Mouse (Mus musculus) lung, embryonic 16.5 days (tissue): ENCODE results near the gene Abca12. TPM values are rescaled to one million over a fixed set of nuclear protein-coding genes. Genes with fewer than 3 reads are reported as not detected.

Experiments
- ATAC-seq: fragments of 200-750 bp; cut with Nextera tagmentation; 2 replicates; pipeline ENCODE4 v1.8.0; 2017; ENCODE audit warnings: low read depth, mild to moderate bottlenecking, moderate library complexity
- H3K27ac ChIP-seq: fragments of 300-500 bp; sonication (generic); 2 replicates; pipeline ENCODE4 v1.5.1; 2014; ENCODE audit warnings: mild to moderate bottlenecking, control low read depth, low read length
- H3K27me3 ChIP-seq: fragments of 300-500 bp; sonication (generic); 2 replicates; pipeline ENCODE4 v1.6.1; 2014; ENCODE audit warnings: low read depth, low read length, mixed read lengths; ENCODE audit not compliant: control insufficient read depth, insufficient read depth
- H3K36me3 ChIP-seq: fragments of 300-500 bp; sonication (generic); 2 replicates; pipeline ENCODE4 v1.6.1; 2014; ENCODE audit warnings: low read length; ENCODE audit not compliant: control insufficient read depth, insufficient read depth
- H3K4me1 ChIP-seq: fragments of 300-500 bp; sonication (generic); replicated peaks from 2 replicates; pipeline ENCODE4 v1.6.1; 2014; ENCODE audit warnings: low read length, mixed read lengths; ENCODE audit not compliant: control insufficient read depth, insufficient read depth
- H3K4me2 ChIP-seq: fragments of 300-500 bp; sonication (generic); 2 replicates; pipeline ENCODE4 v1.6.1; 2014; ENCODE audit warnings: low read depth, low read length, control low read depth
- H3K4me3 ChIP-seq: fragments of 300-500 bp; sonication (generic); 2 replicates; pipeline ENCODE4 v1.5.1; 2014; ENCODE audit warnings: mild to moderate bottlenecking, low read length, control low read depth
- H3K9ac ChIP-seq: fragments of 300-500 bp; sonication (generic); 2 replicates; pipeline ENCODE4 v1.6.1; 2014; ENCODE audit warnings: low read length, control low read depth
- H3K9me3 ChIP-seq: fragments of 300-500 bp; sonication (generic); 2 replicates; pipeline ENCODE4 v1.6.1; 2016; ENCODE audit warnings: low read length; ENCODE audit not compliant: control insufficient read depth
- WGBS: fragments of 180-500 bp; shearing (Covaris S2); extraction: QIAGEN DNeasy Blood & Tissue Kit; methylation state at CpG from one replicate; pipeline ENCODE4 v1.1.7; 2014; 5-methylcytosine and 5-hydroxymethylcytosine counted together
- polyA plus RNA-seq: library from polyadenylated mRNA; unstranded; fragments of >200 nt; fragmentation: Nextera tagmentation; extraction: Ambion mirVana; gene quantifications from 2 replicates; pipeline ENCODE4 v1.2.1, GENCODE M21; 2015

Gene Abca12
- polyA plus RNA-seq, 1 experiment from 2014 or later: not detected

DNA sequence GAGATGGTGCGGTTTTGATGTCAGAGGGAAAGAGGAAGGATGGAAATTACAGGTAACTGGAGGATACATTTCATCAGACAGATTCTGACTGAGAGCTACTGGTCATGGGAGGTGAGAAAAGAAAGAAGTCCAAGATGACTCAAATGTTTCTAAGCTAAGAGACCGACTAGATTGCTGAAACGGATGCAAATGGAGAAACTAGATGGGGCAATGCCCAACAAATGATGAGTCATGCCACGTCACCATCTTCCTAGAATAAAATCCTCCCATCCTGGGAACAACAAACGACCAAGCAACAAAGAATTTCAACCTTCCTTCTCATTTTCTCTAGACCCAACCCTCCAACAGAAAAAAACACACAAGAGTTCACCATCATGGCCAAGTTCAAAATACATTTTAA lies 18.6 kb downstream of the Abca12 start:
- no peak overlapping the region for H3K27ac ChIP-seq
- H3K4me1 ChIP-seq: no peaks in the 10 kb centered on the region
- ATAC-seq: no peak
- no peak overlapping the region for H3K9ac ChIP-seq
- no peak overlapping the region for H3K4me3 ChIP-seq
- H3K4me2 ChIP-seq: no peak overlapping the region
- H3K27me3 ChIP-seq: no peaks in the 10 kb centered on the region
- H3K36me3 ChIP-seq: no peaks in the 10 kb centered on the region
- H3K9me3 ChIP-seq: no peaks in the 10 kb centered on the region
- 86% methylated on average over 5 of the region's 5 CpGs for WGBS

- WGBS: 29% methylated on average over 2 of the region's 2 CpGs
- H3K4me2 ChIP-seq: no peak overlapping the region
- no peak overlapping the region for H3K4me3 ChIP-seq
- H3K4me1 ChIP-seq: no peaks in the 10 kb centered on the region
- H3K27me3 ChIP-seq: no peaks in the 10 kb centered on the region
- no peak overlapping the region for H3K9ac ChIP-seq
- H3K36me3 ChIP-seq: no peaks in the 10 kb centered on the region
- H3K27ac ChIP-seq: no peak overlapping the region
- no peaks in the 10 kb centered on the region for H3K9me3 ChIP-seq
- ATAC-seq: no peak
Measured at GRCm38 (mm10) chr1:71394177-71394576, 20.5 kb downstream of the Abca12 start.

GRCm38 (mm10) chr1:71393489-71393888 lies 21.2 kb downstream of the Abca12 start:
- 86% methylated on average over 8 of the region's 8 CpGs for WGBS
- no peaks in the 10 kb centered on the region for H3K4me1 ChIP-seq
- H3K9me3 ChIP-seq: no peaks in the 10 kb centered on the region
- no peaks in the 10 kb centered on the region for H3K27me3 ChIP-seq
- H3K36me3 ChIP-seq: no peaks in the 10 kb centered on the region
- no peak overlapping the region for H3K4me2 ChIP-seq
- no peak overlapping the region for H3K27ac ChIP-seq
- no peak overlapping the region for H3K4me3 ChIP-seq
- H3K9ac ChIP-seq: no peak overlapping the region
- no peak for ATAC-seq

- WGBS: 77% methylated on average over 2 of the region's 2 CpGs
- no peaks in the 10 kb centered on the region for H3K4me1 ChIP-seq
- no peak overlapping the region for H3K4me3 ChIP-seq
- H3K9ac ChIP-seq: no peak overlapping the region
- no peak overlapping the region for H3K4me2 ChIP-seq
- no peaks in the 10 kb centered on the region for H3K27me3 ChIP-seq
- no peaks in the 10 kb centered on the region for H3K9me3 ChIP-seq
- no peaks in the 10 kb centered on the region for H3K36me3 ChIP-seq
- no peak for ATAC-seq
- H3K27ac ChIP-seq: no peak overlapping the region
Measured at GRCm38 (mm10) chr1:71392463-71392862, 22.2 kb downstream of the Abca12 start.

DNA sequence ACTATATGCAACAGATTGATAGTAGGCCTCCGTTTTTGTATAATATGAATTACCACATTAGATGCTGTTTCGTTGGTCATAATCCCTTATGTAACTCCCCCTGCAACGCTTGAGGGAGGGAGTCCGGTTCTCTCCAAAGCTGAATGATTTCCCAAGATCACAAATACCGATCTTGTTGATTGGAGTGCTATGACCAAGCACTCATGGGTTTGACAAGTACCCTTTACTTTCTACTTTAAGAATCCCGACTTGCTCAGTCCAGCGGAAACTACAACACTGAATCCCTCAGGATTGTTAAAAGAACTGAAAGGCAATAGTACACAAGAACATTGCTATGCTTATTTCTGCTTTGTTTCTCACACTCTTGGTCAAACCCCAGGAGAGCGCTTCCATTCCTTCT lies 28.1 kb downstream of the Abca12 start:
- Histone ChIP-seq H3K27me3 (no peaks in the 10 kb centered on the region), H3K9me3 (no peaks in the 10 kb centered on the region), H3K4me2 (no peak overlapping the region), H3K36me3 (no peaks in the 10 kb centered on the region), H3K4me3 (no peak overlapping the region), H3K9ac (no peak overlapping the region), H3K27ac (no peak overlapping the region), H3K4me1 (no peaks in the 10 kb centered on the region)
- no peak for ATAC-seq
- WGBS: 83% methylated on average over 8 of the region's 8 CpGs

DNA sequence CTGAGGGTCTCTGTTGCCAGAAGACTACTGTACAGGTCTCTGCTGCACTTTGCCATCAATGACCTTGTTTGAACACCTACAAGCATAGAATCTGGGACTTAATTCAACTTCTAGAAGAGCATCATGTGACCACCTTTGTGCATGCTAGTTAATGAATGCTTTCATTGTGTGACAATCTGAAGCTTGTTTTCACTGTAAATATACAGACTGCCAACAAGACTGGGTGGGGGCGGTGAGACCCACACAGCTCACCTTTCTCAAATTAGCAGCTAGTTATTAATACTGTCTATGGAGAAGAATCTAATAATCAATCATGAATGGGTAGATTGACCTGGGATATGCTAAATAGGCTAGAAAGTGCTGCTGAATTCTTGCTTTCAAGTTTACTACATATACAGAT lies 30.6 kb downstream of the Abca12 start:
- Histone ChIP-seq H3K4me2 (no peak overlapping the region), H3K9me3 (no peaks in the 10 kb centered on the region), H3K4me1 (no peaks in the 10 kb centered on the region), H3K27ac (no peak overlapping the region), H3K27me3 (no peaks in the 10 kb centered on the region), H3K36me3 (no peaks in the 10 kb centered on the region), H3K4me3 (no peak overlapping the region), H3K9ac (no peak overlapping the region)
- no peak; the same call in 1 of the 2 replicates for ATAC-seq
- 63% methylated on average over 1 of the region's 1 CpGs for WGBS

DNA sequence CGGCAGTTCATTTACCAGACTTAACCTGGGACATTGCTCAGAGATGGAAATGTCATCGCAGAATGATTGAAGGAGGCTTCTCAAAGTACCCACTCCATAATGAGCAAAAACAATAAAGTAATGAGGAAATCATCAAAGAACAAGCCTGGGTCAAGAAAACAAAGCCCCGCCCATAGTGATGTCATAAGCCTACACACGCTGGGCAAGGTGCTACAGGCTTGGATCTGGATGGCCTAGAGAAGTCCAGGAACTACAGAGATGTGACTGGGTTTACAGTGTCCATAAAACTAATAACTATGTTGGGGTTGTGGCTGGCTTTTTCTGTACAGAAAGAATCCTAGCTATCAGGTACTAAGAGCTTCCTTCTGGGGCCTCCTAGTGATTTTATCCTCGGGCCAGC lies 41.6 kb downstream of the Abca12 start:
- Histone ChIP-seq H3K9ac (no peak overlapping the region), H3K27ac (no peak overlapping the region), H3K4me2 (no peak overlapping the region), H3K36me3 (no peaks in the 10 kb centered on the region), H3K9me3 (no peaks in the 10 kb centered on the region), H3K27me3 (no peaks in the 10 kb centered on the region), H3K4me1 (no peaks in the 10 kb centered on the region), H3K4me3 (no peak overlapping the region)
- 88% methylated on average over 5 of the region's 5 CpGs for WGBS
- no peak for ATAC-seq

DNA sequence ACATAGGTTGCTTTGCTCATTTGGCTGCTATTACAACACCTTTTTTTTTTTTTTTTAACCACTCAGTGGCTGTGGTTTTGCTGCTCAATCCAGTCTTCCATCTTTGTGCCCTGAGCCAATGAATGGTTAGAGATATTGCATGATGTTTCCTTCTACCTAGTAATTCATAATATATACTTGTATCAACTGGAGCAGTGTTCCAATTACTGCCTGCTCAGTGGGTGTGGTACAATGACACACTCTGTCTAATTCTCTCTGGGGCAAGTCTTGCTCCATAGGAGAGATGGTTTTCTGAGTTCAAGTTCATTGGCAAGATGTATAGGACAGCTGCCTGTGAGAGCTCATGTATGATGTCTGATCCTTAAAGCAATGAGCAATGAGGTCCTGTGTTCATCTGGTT lies 44.4 kb downstream of the Abca12 start:
- Histone ChIP-seq H3K9me3 (no peaks in the 10 kb centered on the region), H3K4me2 (no peak overlapping the region), H3K36me3 (no peaks in the 10 kb centered on the region), H3K4me1 (no peaks in the 10 kb centered on the region), H3K27ac (no peak overlapping the region), H3K4me3 (no peak overlapping the region), H3K9ac (no peak overlapping the region), H3K27me3 (no peaks in the 10 kb centered on the region)
- ATAC-seq: no peak

DNA sequence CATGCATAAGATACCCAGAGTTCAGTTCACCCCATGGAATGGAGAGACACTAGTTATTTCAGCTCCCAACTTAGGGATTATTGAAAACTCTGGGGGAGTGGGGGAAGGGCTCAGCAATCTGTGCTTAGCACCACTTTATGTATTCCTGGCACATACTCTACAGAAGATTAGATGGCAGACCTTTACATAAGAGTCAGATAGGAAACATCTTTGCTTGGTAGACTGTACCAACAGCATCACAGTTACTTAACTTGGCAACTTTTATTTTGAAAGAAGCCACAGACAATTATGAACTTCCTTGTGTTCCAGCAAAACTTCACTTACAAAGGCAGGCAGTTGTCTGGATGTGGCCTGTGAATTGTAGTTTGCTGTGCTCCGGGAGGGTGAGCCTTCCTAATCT lies 46.9 kb downstream of the Abca12 start:
- Histone ChIP-seq H3K4me1 (no peaks in the 10 kb centered on the region), H3K9ac (no peak overlapping the region), H3K4me2 (no peak overlapping the region), H3K9me3 (no peaks in the 10 kb centered on the region), H3K27me3 (no peaks in the 10 kb centered on the region), H3K4me3 (no peak overlapping the region), H3K27ac (no peak overlapping the region), H3K36me3 (no peaks in the 10 kb centered on the region)
- 35% methylated on average over 1 of the region's 1 CpGs for WGBS
- ATAC-seq: no peak

DNA sequence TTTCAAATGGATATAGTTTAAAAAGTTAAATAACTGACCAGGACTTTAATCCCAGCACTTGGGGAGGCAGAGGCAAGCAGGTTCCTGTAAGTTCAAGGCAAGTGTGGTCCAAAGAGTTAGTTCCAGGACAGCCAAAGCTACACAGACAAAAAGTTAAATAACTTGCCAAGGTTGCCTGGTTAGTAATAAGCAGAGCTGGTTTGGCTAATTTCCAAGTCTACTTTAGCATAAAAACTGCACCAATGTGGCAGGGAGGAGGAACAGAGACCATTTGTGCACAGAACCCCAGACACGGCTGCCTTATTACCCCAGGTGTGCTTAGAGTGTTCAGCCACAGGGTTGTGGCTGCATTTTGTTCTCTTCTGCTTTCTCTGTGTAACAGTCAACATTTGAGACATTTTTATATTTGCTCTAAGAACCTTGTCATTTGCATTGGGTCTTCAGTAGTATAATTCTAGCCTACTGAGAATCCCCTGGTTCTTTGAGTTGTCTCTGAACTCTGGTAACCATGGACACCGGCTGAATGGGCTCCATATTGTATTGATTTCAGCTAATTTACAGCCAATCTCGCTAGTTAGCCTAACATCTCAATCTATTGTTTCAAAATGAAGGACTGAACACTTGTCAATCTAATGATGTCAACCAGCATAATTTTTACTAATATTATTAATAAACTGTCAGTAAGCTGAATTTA lies 71.7 kb downstream of the Abca12 start:
- Histone ChIP-seq H3K4me2 (no peak overlapping the region), H3K27ac (no peak overlapping the region)
- 74% methylated on average over 3 of the region's 3 CpGs for WGBS

More for the DNA sequence above, 71.7 kb downstream of the Abca12 start:
- no peak overlapping the region for H3K4me3 ChIP-seq
- H3K27me3 ChIP-seq: no peaks in the 10 kb centered on the region
- ATAC-seq: no peak
- H3K9ac ChIP-seq: no peak overlapping the region
- H3K36me3 ChIP-seq: no peaks in the 10 kb centered on the region
- no peaks in the 10 kb centered on the region for H3K9me3 ChIP-seq
- no peaks in the 10 kb centered on the region for H3K4me1 ChIP-seq
